Mouse (Mus musculus): Measurements from ENCODE around the gene Kirrel. TPM values are rescaled to one million over a fixed set of nuclear protein-coding genes. Genes with fewer than 3 reads are reported as not detected.
A peak's percentile ranks its signal among the peaks of the same experiment; 100 is the strongest.

The Kirrel gene
- polyA plus RNA-seq, 1 experiment = 22.9 TPM

DNA sequence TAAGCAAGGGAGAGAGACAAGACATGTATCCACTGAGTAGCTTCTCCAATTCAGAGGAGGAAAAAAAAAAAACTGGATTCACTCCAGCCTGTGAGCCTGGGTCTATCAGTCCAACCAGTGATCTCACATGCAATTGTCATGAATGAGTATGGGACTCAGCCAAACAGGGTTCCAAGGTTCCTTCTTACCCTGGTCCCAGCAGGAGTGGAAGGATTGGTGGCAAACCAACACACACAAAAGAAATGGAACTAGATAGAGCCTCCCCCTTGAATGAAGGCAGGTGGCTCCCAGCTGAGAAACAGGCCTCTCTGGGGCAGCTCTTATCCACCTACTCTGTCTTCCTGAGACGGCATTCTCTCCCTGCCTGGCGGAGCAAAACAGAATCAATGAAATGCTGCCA, 21.5 kb downstream of the Kirrel start:
- TF ChIP-seq POLR2A (IDR thresholded peaks at IDR 0.05; ENCODE audit: borderline replicate concordance, extremely low read depth, insufficient read depth, insufficient read length, poor library complexity, severe bottlenecking) = no peak
- no peak for TF ChIP-seq CTCF (IDR thresholded peaks at IDR 0.05; ENCODE audit: borderline replicate concordance, extremely low read depth, insufficient read depth, insufficient read length)
- DNase-seq (ENCODE audit: low read depth) = peak; percentile 66

DNA sequence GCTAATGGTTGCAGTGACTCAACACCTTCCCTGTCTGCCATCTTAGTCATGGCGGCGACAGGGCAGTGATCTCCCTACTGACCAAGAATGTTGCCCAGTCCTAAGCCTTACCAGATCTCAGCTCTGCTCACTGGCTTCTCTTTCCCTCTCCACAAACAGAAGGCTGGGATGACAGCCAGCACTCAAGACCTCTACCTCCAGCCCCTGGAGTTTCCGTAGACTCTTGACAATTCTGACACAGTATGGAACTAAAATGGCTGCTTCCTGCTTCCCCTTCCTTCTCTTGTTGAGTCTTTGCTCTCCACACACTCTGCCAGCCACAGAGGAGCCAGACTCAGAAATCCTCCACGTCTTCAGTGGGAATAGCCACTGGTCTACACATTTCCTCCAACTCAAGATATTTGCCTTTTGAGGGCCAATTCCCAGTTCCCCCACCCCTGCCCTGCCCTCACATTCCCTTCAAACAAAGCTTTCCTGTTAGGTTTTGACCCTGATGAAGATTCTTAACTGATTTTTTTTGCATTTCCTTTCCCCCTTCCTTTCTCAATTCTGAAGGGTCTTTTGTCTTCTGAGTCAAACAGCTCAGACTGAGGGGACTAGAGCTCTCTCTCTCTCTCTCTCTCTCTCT, 22.3 kb downstream of the Kirrel start:
- no peak for TF ChIP-seq CTCF (IDR thresholded peaks at IDR 0.05; ENCODE audit: borderline replicate concordance, extremely low read depth, insufficient read depth, insufficient read length)
- TF ChIP-seq POLR2A (IDR thresholded peaks at IDR 0.05; ENCODE audit: borderline replicate concordance, extremely low read depth, insufficient read depth, insufficient read length, poor library complexity, severe bottlenecking) = no peak
- DNase-seq (ENCODE audit: low read depth) = no peak

DNA sequence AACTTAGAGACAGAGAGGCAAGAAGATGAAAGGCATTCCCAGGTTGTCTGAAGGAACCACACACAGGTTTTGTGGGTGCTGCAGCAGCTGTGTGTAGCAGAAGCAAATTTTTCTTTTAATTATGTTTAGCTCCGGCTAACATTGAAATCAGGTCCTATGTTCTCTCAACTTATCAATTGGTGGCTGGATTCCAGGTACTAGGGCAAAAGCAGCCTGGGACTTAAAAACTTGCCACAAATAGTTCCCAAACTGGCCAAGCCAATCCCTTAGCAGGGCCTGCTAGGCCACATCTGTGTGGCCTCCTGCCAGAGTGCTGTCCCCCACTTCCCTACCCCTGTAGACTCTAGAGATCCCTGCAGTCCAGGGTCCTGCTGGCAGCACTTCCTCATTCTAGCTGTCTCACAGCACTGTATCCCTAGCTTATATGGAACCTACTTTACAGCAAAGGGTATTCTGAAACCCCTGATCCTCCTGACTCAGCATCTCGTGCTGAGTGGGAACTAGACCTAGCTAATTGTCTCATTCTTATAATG, 23.2 kb downstream of the Kirrel start:
- no peak for TF ChIP-seq CTCF (IDR thresholded peaks at IDR 0.05; ENCODE audit: borderline replicate concordance, extremely low read depth, insufficient read depth, insufficient read length)
- no peak for TF ChIP-seq POLR2A (IDR thresholded peaks at IDR 0.05; ENCODE audit: borderline replicate concordance, extremely low read depth, insufficient read depth, insufficient read length, poor library complexity, severe bottlenecking)
- no peak for DNase-seq (ENCODE audit: low read depth)

DNA sequence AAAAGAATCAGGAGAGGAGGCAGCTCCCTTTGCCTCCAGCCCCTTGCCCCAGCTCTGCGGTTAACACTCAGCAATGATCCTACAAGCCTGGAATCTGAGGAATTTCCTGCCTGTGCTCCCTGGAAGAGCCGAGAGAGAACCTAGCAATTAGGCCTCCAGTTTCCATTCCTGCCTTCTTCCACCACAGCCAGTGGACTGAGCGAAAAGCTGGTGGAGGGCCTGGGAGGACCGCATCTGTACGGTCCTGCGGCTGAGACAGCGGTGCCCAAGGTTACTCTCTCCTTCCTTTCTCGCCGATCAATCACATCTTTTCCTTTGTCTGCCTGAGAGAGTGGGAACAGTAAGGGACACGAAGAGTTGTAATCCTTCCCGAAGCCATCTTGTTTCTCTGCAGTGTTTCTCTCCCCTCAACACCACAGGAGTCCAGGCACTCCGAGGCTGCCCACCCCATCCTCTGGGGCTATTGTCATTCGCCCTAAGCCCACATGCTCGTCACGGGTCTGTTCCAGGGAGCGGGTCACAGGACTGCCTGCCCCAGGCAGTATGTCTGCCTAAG, 23.8 kb downstream of the Kirrel start:
- TF ChIP-seq POLR2A (IDR thresholded peaks at IDR 0.05; ENCODE audit: borderline replicate concordance, extremely low read depth, insufficient read depth, insufficient read length, poor library complexity, severe bottlenecking) = no peak
- peak; percentile 80 for DNase-seq (ENCODE audit: low read depth)

DNA sequence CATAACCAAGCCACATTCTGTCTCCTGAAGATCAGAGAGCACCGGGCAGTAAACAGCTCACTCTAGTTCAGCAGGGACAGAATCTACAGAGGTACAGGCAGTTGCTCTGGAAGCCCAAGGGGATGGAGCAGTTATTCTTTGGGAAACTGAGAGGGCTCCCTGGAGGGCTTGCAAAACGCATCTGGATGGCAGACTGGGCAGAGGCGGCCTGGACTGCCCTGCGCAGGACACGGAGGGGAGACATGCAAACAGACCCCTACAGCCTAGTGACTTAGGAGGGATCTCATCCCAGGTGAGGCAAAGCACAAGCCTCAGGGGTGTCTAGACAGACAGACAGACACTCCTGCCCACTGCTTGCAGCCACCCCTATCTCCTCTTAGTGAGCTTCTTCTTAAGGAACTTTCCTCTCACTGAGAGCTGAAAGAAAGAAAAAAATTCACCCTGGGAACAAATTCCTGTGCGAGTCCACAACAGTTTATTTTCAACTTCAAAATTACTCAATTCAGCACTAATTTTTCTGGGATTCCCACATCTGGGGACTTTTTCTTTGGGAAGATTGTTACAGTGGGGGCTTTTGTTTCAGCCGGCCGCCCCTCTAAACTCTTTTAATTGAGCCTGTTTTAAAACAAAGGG, 24.4 kb downstream of the Kirrel start:
- no peak for DNase-seq (ENCODE audit: low read depth)
- TF ChIP-seq POLR2A (IDR thresholded peaks at IDR 0.05; ENCODE audit: borderline replicate concordance, extremely low read depth, insufficient read depth, insufficient read length, poor library complexity, severe bottlenecking) (no peak), CTCF (IDR thresholded peaks at IDR 0.05; ENCODE audit: borderline replicate concordance, extremely low read depth, insufficient read depth, insufficient read length) (no peak)

DNA sequence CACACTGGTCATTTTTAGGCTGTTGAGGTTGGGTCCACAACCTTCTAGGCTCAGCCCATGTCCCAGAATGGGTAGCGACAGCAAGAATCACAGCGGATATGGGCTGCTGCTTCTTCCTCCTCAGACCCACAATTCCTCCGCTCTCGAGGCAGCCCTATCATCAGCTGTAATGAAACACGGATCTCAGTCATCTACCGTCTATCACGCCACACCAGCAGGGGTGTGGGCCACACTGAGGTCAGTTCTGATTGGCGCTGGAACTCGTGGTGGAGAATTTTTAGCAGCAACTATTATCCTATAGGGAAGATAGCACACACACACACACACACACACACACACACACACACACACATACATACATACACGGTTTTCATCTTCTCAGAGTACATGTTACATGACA, 25.1 kb downstream of the Kirrel start:
- no peak for DNase-seq (ENCODE audit: low read depth)
- TF ChIP-seq POLR2A (IDR thresholded peaks at IDR 0.05; ENCODE audit: borderline replicate concordance, extremely low read depth, insufficient read depth, insufficient read length, poor library complexity, severe bottlenecking) = no peak
- TF ChIP-seq CTCF (IDR thresholded peaks at IDR 0.05; ENCODE audit: borderline replicate concordance, extremely low read depth, insufficient read depth, insufficient read length) = no peak

DNA sequence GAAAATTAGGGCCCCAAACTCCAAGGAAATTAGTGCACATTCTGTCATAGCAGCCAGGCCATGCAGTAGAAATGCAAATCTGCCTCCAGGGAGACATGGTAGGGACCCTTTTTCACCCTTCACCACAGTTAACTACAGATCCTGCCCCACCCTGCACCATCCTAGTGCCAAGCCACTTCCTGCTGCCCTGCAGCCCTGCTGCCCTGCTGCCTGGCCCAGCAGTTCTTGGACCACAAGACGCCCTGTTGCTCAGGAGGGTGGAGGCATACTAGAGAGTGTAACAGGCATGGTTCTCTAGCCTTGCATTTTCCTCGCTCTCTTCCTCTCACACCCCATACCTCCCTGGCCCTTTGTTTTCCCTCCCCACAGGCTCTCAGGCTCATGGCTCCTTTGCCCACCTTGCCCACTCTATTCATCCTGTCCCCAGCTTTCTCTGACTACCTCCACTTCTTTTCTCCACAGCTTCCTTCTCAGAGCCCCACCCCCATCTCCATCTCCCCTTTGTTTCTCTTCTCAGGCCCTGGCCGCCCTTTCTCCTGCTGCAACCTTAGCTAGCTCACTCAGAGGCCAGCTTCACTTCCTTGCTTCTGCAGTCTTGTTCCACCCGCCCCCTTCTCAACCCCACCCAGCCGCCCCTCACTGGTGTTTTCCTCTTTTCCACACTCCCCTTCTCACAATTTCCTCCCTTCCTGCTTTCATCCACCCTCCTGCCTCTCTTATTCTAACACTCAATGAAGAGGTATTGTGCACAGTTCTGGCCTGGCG, 29.9 kb downstream of the Kirrel start:
- DNase-seq (ENCODE audit: low read depth) = no peak
- no peak for TF ChIP-seq POLR2A (IDR thresholded peaks at IDR 0.05; ENCODE audit: borderline replicate concordance, extremely low read depth, insufficient read depth, insufficient read length, poor library complexity, severe bottlenecking)
- TF ChIP-seq CTCF (IDR thresholded peaks at IDR 0.05; ENCODE audit: borderline replicate concordance, extremely low read depth, insufficient read depth, insufficient read length) = no peak

DNA sequence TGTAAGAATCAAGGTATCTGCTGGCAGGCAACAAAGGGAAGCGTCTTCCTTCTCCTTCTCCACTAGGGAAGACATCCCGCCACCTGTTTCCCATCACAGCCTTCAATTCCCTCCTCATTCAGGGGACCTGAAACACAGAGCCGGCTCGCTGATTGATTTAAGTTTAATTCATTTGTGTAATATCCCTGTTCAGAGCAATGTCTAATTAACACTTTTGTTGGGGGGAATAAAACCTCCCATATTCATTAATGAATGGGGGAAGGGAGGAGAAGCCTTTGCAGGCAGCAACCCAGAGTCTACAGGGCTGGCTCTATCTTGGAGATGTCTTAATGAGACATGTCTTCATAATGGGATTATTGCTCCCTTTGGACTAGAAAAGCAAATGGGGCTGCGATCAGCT, 34.3 kb downstream of the Kirrel start:
- DNase-seq (ENCODE audit: low read depth) = peak; percentile 63
- no peak for TF ChIP-seq POLR2A (IDR thresholded peaks at IDR 0.05; ENCODE audit: borderline replicate concordance, extremely low read depth, insufficient read depth, insufficient read length, poor library complexity, severe bottlenecking)
- TF ChIP-seq CTCF (IDR thresholded peaks at IDR 0.05; ENCODE audit: borderline replicate concordance, extremely low read depth, insufficient read depth, insufficient read length) = no peak

DNA sequence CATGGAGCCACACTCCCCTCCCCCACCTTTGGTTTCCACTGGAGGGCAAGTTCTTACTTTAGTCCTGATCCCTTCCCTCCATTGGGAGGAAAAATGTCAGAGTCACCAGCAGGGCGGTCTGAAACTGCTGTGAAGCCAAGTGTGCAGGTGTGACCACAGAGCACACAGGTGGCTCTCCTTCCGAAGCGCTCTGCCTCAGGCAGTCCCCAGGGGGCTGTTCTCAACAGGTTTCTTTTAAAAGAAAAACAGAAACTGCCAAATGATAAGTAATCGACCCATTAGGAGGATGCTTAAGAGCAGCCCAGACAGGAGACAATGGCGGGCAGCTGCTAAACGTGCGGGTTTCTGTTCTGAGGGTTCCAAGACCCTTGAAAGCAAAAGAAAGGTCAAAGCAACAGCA, 37.8 kb downstream of the Kirrel start:
- no peak for DNase-seq (ENCODE audit: low read depth)
- no peak for TF ChIP-seq POLR2A (IDR thresholded peaks at IDR 0.05; ENCODE audit: borderline replicate concordance, extremely low read depth, insufficient read depth, insufficient read length, poor library complexity, severe bottlenecking)
- no peak for TF ChIP-seq CTCF (IDR thresholded peaks at IDR 0.05; ENCODE audit: borderline replicate concordance, extremely low read depth, insufficient read depth, insufficient read length)

DNA sequence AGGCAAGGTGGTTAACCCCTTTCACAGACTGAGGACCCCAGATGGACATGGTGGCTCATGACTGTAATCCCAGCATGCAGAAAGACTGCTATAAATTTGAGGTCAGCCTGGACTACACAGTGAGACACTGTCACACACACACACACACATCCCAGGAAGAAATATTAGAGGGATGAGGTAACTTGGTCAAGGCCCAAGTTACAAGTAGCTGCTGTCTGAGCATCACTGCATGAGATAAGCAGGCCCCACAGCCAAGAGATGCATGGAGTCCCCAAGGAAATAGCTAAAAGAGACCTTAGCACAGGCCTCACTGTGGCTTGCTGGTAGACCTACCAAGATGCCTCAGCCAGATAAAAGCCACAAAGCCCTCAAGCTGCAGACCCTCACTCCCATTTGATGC, 39.6 kb downstream of the Kirrel start:
- TF ChIP-seq POLR2A (IDR thresholded peaks at IDR 0.05; ENCODE audit: borderline replicate concordance, extremely low read depth, insufficient read depth, insufficient read length, poor library complexity, severe bottlenecking) (no peak), CTCF (IDR thresholded peaks at IDR 0.05; ENCODE audit: borderline replicate concordance, extremely low read depth, insufficient read depth, insufficient read length) (no peak)
- no peak for DNase-seq (ENCODE audit: low read depth)

DNA sequence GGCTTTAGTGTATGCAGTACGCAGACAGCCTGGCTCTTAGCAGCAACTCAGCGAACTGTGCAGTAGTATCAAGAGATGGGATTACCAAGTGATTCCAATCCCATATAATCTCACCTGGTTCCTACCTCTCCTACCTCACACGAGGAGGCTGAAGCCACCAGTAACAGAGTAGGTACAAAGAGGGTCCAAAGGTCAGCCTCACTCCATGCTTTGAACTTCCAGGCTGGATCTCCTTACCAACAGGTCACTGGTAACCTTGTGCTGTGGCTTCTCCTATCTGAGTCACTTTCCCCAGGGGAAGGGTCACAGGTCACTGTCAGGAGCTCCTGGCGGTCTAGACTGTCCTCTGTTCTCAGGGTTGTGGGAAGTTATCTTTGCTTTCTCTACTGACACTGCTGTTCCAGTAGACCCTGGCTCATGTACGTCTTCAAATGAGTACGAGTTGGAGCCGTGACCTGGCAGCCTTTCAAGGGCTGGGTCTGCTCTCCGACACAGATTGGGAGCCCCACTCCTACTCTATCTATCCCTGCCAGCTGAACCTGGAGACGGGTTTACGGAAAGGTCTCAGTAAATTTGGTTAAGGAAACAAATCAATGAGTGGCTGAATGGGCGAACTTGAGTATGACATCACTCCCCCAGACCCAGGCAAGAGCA, 42.7 kb downstream of the Kirrel start:
- DNase-seq (ENCODE audit: low read depth) = peak; percentile 25

More for the DNA sequence above, 42.7 kb downstream of the Kirrel start:
- TF ChIP-seq POLR2A (IDR thresholded peaks at IDR 0.05; ENCODE audit: borderline replicate concordance, extremely low read depth, insufficient read depth, insufficient read length, poor library complexity, severe bottlenecking) (no peak), CTCF (IDR thresholded peaks at IDR 0.05; ENCODE audit: borderline replicate concordance, extremely low read depth, insufficient read depth, insufficient read length) (no peak)
